Mouse (Mus musculus) ES-E14 (cell line): ENCODE data around the gene Cdpf1. TPM values are rescaled to one million over a fixed set of nuclear protein-coding genes. Genes with fewer than 3 reads are reported as not detected.

Source experiments
- DNase-seq: peaks from one replicate; pipeline ENCODE4 v3.0.0-alpha.2; 2013; ENCODE audit warnings: low read depth, low spot score
- H3K27ac ChIP-seq: 2 replicates; pipeline ENCODE4 v1.5.1; 2012; ENCODE audit warnings: low read depth, mild to moderate bottlenecking, low read length, moderate library complexity, mixed read lengths; ENCODE audit not compliant: poor library complexity, insufficient read depth, severe bottlenecking
- H3K36me3 ChIP-seq: 2 replicates; pipeline ENCODE4 v1.6.1; 2012; ENCODE audit warnings: mild to moderate bottlenecking, low read length, moderate library complexity, mixed read lengths; ENCODE audit not compliant: control insufficient read depth, poor library complexity, insufficient read depth, severe bottlenecking
- H3K4me1 ChIP-seq, 2 experiments: fragments of 150-350 bp in 1 of 2; sonication (generic) in 1 of 2; 2 replicates each; pipeline ENCODE4 v1.6.1; 2012; ENCODE audit warnings: low read length in 2 of 2, mild to moderate bottlenecking in 1 of 2, mixed read lengths in 1 of 2; ENCODE audit not compliant: control insufficient read depth in 2 of 2, insufficient read depth in 2 of 2, poor library complexity in 1 of 2
- H3K4me3 ChIP-seq, 2 experiments: fragments of 150-350 bp in 1 of 2; sonication (generic) in 1 of 2; 2 replicates each; pipeline ENCODE4 v1.5.1; 2012; ENCODE audit warnings: low read length in 2 of 2, low read depth in 1 of 2, mild to moderate bottlenecking in 1 of 2, mixed read lengths in 1 of 2; ENCODE audit not compliant: insufficient read depth in 1 of 2, poor library complexity in 1 of 2, severe bottlenecking in 1 of 2
- H3K9ac ChIP-seq: 2 replicates; pipeline ENCODE4 v1.6.1; 2012; ENCODE audit warnings: low read depth, mild to moderate bottlenecking, low read length, mixed read lengths; ENCODE audit not compliant: poor library complexity, insufficient read depth, severe bottlenecking
- H3K9me3 ChIP-seq: fragments of 150-350 bp; sonication (generic); 2 replicates; pipeline ENCODE4 v1.6.1; 2012; ENCODE audit warnings: low read depth, mild to moderate bottlenecking, low read length; ENCODE audit not compliant: control insufficient read depth, insufficient read depth
- CHD2 ChIP-seq: IDR thresholded peaks from 2 replicates; pipeline ENCODE4 v1.6.1; 2014; ENCODE audit warnings: mild to moderate bottlenecking, low read depth, low read length, inconsistent platforms
- HCFC1 ChIP-seq: IDR thresholded peaks from 2 replicates; pipeline ENCODE4 v1.6.1; 2012; ENCODE audit warnings: low read length, inconsistent platforms, borderline replicate concordance; ENCODE audit not compliant: insufficient read depth
- MAFK ChIP-seq: IDR thresholded peaks from 2 replicates; pipeline ENCODE4 v1.6.1; 2014; ENCODE audit warnings: mild to moderate bottlenecking, low read depth, low read length, inconsistent platforms; ENCODE audit not compliant: insufficient read depth
- ZC3H11A ChIP-seq: IDR thresholded peaks from 2 replicates; pipeline ENCODE4 v1.6.1; 2012; ENCODE audit warnings: low read depth, mild to moderate bottlenecking, inconsistent platforms, low read length, borderline replicate concordance
- ZNF384 ChIP-seq: IDR thresholded peaks from 2 replicates; pipeline ENCODE4 v1.6.1; 2012; ENCODE audit warnings: low read depth, low read length, inconsistent platforms
- in situ Hi-C, 2 experiments: fragments of 600-800 bp; cut with MboI; formaldehyde crosslinking; loops; one replicate each; pipeline ENCODE4 v1.15.1; 2025; ENCODE audit warnings: low sequenced_read_pairs in 2 of 2, inconsistent platforms in 1 of 2; ENCODE audit not compliant: unreplicated experiment in 2 of 2
- total RNA-seq: library from RNA; depleted of rRNA; stranded (reverse); fragments of 300-350 nt; gene quantifications from 2 replicates; pipeline ENCODE4 v1.2.3, GENCODE M21; 2012; rRNA removed

The Cdpf1 gene
- 12.9 and 22.6 TPM in 2 replicates for total RNA-seq

- in situ Hi-C loops, result no loop called here
- peak; percentile 93 for DNase-seq
- Histone ChIP-seq H3K4me1 (peaks cover 3 to 6% of the 10 kb centered on the region in 2 experiments; a peak in 1 of 4 replicates), H3K9ac (peak within 1 kb of the TSS; percentile 85), H3K9me3 (no peaks in the 10 kb centered on the region), H3K27ac (peak within 1 kb of the TSS; percentile 56; the same call in 1 of the 2 replicates), H3K4me3 (peak within 1 kb of the TSS; percentile 68 to 94), H3K36me3 (no peaks in the 10 kb centered on the region; the same call in 1 of the 2 replicates)
- no peak for TF ChIP-seq CHD2
- 0 out of 2 replicates have a peak, but pooled peaks have one; percentile 22 for TF ChIP-seq HCFC1
- no peak for TF ChIP-seq MAFK
These were observed at the start of gene Cdpf1 for GRCm38 (mm10) chr15:85811535-85812277. Cdpf1 (minus strand) TSS chr15:85811697.

GRCm38 (mm10) chr15:85859490-85860031, 48.1 kb upstream of the Cdpf1 start, which contains the start of gene Gtse1:
Gtse1 (plus strand) TSS chr15:85859745.
- in situ Hi-C loops, result no loop called here
- H3K27ac ChIP-seq, result peak within 1 kb of the TSS; percentile 61
- DNase-seq, result peak; percentile 94

GRCm38 (mm10) chr15:85858980-85859489, 47.5 kb upstream of the Cdpf1 start:
- in situ Hi-C loops, result no loop called here
- no peak for DNase-seq
- TF ChIP-seq MAFK (no peak), CHD2 (no peak)

More at GRCm38 (mm10) chr15:85859490-85860031, 48.1 kb upstream of the Cdpf1 start, which contains the start of gene Gtse1:
- no peaks in the 10 kb centered on the region for H3K9me3 ChIP-seq
- peak; percentile 73; the same call in 1 of the 2 replicates for TF ChIP-seq CHD2
- peak; percentile 95 for TF ChIP-seq HCFC1
- no peak for TF ChIP-seq ZNF384
- peak within 1 kb of the TSS; percentile 79 for H3K9ac ChIP-seq
- H3K4me3 ChIP-seq, result peak within 1 kb of the TSS; percentile 72 to 91
- peaks cover 27% of the 10 kb centered on the region for H3K36me3 ChIP-seq
- H3K4me1 ChIP-seq, result peaks cover 8% of the 10 kb centered on the region in 2 experiments; a peak in 3 of 4 replicates

GRCm38 (mm10) chr15:85851656-85852392, 40.3 kb upstream of the Cdpf1 start:
- H3K27ac ChIP-seq, result no peak overlapping the region
- H3K4me1 ChIP-seq, result no peaks in the 10 kb centered on the region
- H3K9ac ChIP-seq, result no peak overlapping the region
- H3K36me3 ChIP-seq, result no peaks in the 10 kb centered on the region
- H3K9me3 ChIP-seq, result no peaks in the 10 kb centered on the region
- no peak for TF ChIP-seq ZC3H11A
- no peak for TF ChIP-seq ZNF384
- no peak for TF ChIP-seq MAFK
- TF ChIP-seq HCFC1, result no peak
- no peak for TF ChIP-seq CHD2
- no peak for DNase-seq
- H3K4me3 ChIP-seq, result no peak overlapping the region
- in situ Hi-C loops, result no loop called here

More at GRCm38 (mm10) chr15:85858980-85859489, 47.5 kb upstream of the Cdpf1 start:
- no peak overlapping the region; the same call in 1 of the 2 replicates for H3K27ac ChIP-seq
- peak overlapping the region; percentile 66 to 75 for H3K4me3 ChIP-seq
- peaks cover 6 to 8% of the 10 kb centered on the region in 2 experiments; a peak in 3 of 4 replicates for H3K4me1 ChIP-seq
- H3K9me3 ChIP-seq, result no peaks in the 10 kb centered on the region
- peaks cover 22% of the 10 kb centered on the region for H3K36me3 ChIP-seq
- H3K9ac ChIP-seq, result peak overlapping the region; percentile 75; the same call in 1 of the 2 replicates
